Mouse (Mus musculus): ENCODE results near the gene Gli3.

Gene Gli3

GRCm38 (mm10) chr13:15550027-15550602, 87.1 kb downstream of the Gli3 start:
- DNase-seq (ENCODE audit: low read depth in 1 of 2, low spot score in 2 of 2), result no peak

GRCm38 (mm10) chr13:15550731-15551130, 87.7 kb downstream of the Gli3 start:
- no peak for DNase-seq (ENCODE audit: low read depth in 1 of 2, low spot score in 2 of 2)

GRCm38 (mm10) chr13:15552009-15552408, 89.0 kb downstream of the Gli3 start:
- no peak for DNase-seq (ENCODE audit: low read depth in 1 of 2, low spot score in 2 of 2)

- no peak for DNase-seq (ENCODE audit: low read depth in 1 of 2, low spot score in 2 of 2)
These were observed 93.6 kb downstream of the Gli3 start for GRCm38 (mm10) chr13:15556646-15557098.

GRCm38 (mm10) chr13:15561441-15561840, 98.4 kb downstream of the Gli3 start:
- DNase-seq (ENCODE audit: low read depth in 1 of 2, low spot score in 2 of 2), result no peak

- no peak for DNase-seq (ENCODE audit: low read depth in 1 of 2, low spot score in 2 of 2)
These were observed 108.0 kb downstream of the Gli3 start for GRCm38 (mm10) chr13:15570908-15571568.

GRCm38 (mm10) chr13:15577133-15577917, 114.3 kb downstream of the Gli3 start:
- no peak for DNase-seq (ENCODE audit: low read depth in 1 of 2, low spot score in 2 of 2)

GRCm38 (mm10) chr13:15580458-15580857, 117.4 kb downstream of the Gli3 start:
- DNase-seq (ENCODE audit: low read depth in 1 of 2, low spot score in 2 of 2), result no peak

- DNase-seq (ENCODE audit: low read depth in 1 of 2, low spot score in 2 of 2), result no peak
These were observed 122.9 kb downstream of the Gli3 start for GRCm38 (mm10) chr13:15585941-15586340.

- no peak for DNase-seq (ENCODE audit: low read depth in 1 of 2, low spot score in 2 of 2)
These were observed 125.5 kb downstream of the Gli3 start for GRCm38 (mm10) chr13:15588278-15589272.

- no peak for DNase-seq (ENCODE audit: low read depth in 1 of 2, low spot score in 2 of 2)
These were observed 127.4 kb downstream of the Gli3 start for GRCm38 (mm10) chr13:15590326-15590933.

GRCm38 (mm10) chr13:15596667-15597066, 133.6 kb downstream of the Gli3 start:
- no peak for DNase-seq (ENCODE audit: low read depth in 1 of 2, low spot score in 2 of 2)

- no peak for DNase-seq (ENCODE audit: low read depth in 1 of 2, low spot score in 2 of 2)
These were observed 136.7 kb downstream of the Gli3 start for GRCm38 (mm10) chr13:15599741-15600140.

- DNase-seq (ENCODE audit: low read depth in 1 of 2, low spot score in 2 of 2), result no peak
These were observed 139.1 kb downstream of the Gli3 start for GRCm38 (mm10) chr13:15602161-15602560.

GRCm38 (mm10) chr13:15602677-15603221, 139.7 kb downstream of the Gli3 start:
- DNase-seq (ENCODE audit: low read depth in 1 of 2, low spot score in 2 of 2), result no peak

GRCm38 (mm10) chr13:15604074-15604473, 141.0 kb downstream of the Gli3 start:
- DNase-seq (ENCODE audit: low read depth in 1 of 2, low spot score in 2 of 2), result no peak

- no peak for DNase-seq (ENCODE audit: low read depth in 1 of 2, low spot score in 2 of 2)
These were observed 154.4 kb downstream of the Gli3 start for GRCm38 (mm10) chr13:15617423-15617822.

- DNase-seq (ENCODE audit: low read depth in 1 of 2, low spot score in 2 of 2), result no peak
These were observed 155.1 kb downstream of the Gli3 start for GRCm38 (mm10) chr13:15618051-15618692.

- no peak for DNase-seq (ENCODE audit: low read depth in 1 of 2, low spot score in 2 of 2)
These were observed 158.0 kb downstream of the Gli3 start for GRCm38 (mm10) chr13:15621009-15621408.
